Mouse (Mus musculus): ENCODE measurements around the gene Ubald1. TPM values are rescaled to one million over a fixed set of nuclear protein-coding genes. Genes with fewer than 3 reads are reported as not detected.

Ubald1 gene
- polyA plus RNA-seq (2012; rRNA removed), result 62.1 and 69.5 TPM in 2 replicates

GRCm38 (mm10) chr16:4880136-4880825 lies at the start of gene Ubald1:
Gene Ubald1 (minus strand): TSS chr16:4880315.
- peaks cover 28% of the 10 kb centered on the region for H3K4me1 ChIP-seq (ENCODE audit: control insufficient read depth, insufficient read depth, low read length)
- peak; percentile 91 for DNase-seq
- under 1% methylated on average over 48 of the region's 48 CpGs for WGBS
- H3K4me3 ChIP-seq (replicated peaks; ENCODE audit: extremely low read depth, low read depth, low read length), result peak within 1 kb of the TSS; percentile 95
- TF ChIP-seq POLR2A (IDR thresholded peaks at IDR 0.05; ENCODE audit: borderline replicate concordance, extremely low read depth, low read depth, low read length) (peak; percentile 89), CTCF (IDR thresholded peaks at IDR 0.05; ENCODE audit: insufficient read depth, low read length) (no peak)

- no peak for TF ChIP-seq POLR2A (IDR thresholded peaks at IDR 0.05; ENCODE audit: borderline replicate concordance, extremely low read depth, low read depth, low read length)
- no peak for TF ChIP-seq CTCF (IDR thresholded peaks at IDR 0.05; ENCODE audit: insufficient read depth, low read length)
- no peak for DNase-seq
- H3K4me1 ChIP-seq (ENCODE audit: control insufficient read depth, insufficient read depth, low read length), result no peaks in the 10 kb centered on the region
- WGBS, result 74% methylated on average over 2 of the region's 2 CpGs
- no peak overlapping the region for H3K4me3 ChIP-seq (replicated peaks; ENCODE audit: extremely low read depth, low read depth, low read length)
Measured at GRCm38 (mm10) chr16:4928474-4928873, 48.4 kb upstream of the Ubald1 start.

GRCm38 (mm10) chr16:4927967-4928366 lies 47.9 kb upstream of the Ubald1 start:
- DNase-seq, result no peak
- 88% methylated on average over 7 of the region's 7 CpGs for WGBS
- no peak for TF ChIP-seq CTCF (IDR thresholded peaks at IDR 0.05; ENCODE audit: insufficient read depth, low read length)
- TF ChIP-seq POLR2A (IDR thresholded peaks at IDR 0.05; ENCODE audit: borderline replicate concordance, extremely low read depth, low read depth, low read length), result no peak
- Histone ChIP-seq H3K4me1 (ENCODE audit: control insufficient read depth, insufficient read depth, low read length) (no peaks in the 10 kb centered on the region), H3K4me3 (replicated peaks; ENCODE audit: extremely low read depth, low read depth, low read length) (no peak overlapping the region)

GRCm38 (mm10) chr16:4923996-4924395 lies 43.9 kb upstream of the Ubald1 start:
- WGBS, result 92% methylated on average over 5 of the region's 5 CpGs
- no peak for DNase-seq
- TF ChIP-seq CTCF (IDR thresholded peaks at IDR 0.05; ENCODE audit: insufficient read depth, low read length) (no peak), POLR2A (IDR thresholded peaks at IDR 0.05; ENCODE audit: borderline replicate concordance, extremely low read depth, low read depth, low read length) (no peak)
- H3K4me3 ChIP-seq (replicated peaks; ENCODE audit: extremely low read depth, low read depth, low read length), result no peak overlapping the region
- H3K4me1 ChIP-seq (ENCODE audit: control insufficient read depth, insufficient read depth, low read length), result peaks cover 7% of the 10 kb centered on the region; the same call in 1 of the 2 replicates

- DNase-seq, result no peak
- WGBS, result 84% methylated on average over 6 of the region's 6 CpGs
Measured at GRCm38 (mm10) chr16:4922481-4922880, 42.4 kb upstream of the Ubald1 start.

GRCm38 (mm10) chr16:4920556-4920955 lies 40.4 kb upstream of the Ubald1 start:
- no peak overlapping the region for H3K4me3 ChIP-seq (replicated peaks; ENCODE audit: extremely low read depth, low read depth, low read length)
- 42% methylated on average over 4 of the region's 4 CpGs for WGBS
- peaks cover 7% of the 10 kb centered on the region; the same call in 1 of the 2 replicates for H3K4me1 ChIP-seq (ENCODE audit: control insufficient read depth, insufficient read depth, low read length)
- no peak for TF ChIP-seq POLR2A (IDR thresholded peaks at IDR 0.05; ENCODE audit: borderline replicate concordance, extremely low read depth, low read depth, low read length)
- TF ChIP-seq CTCF (IDR thresholded peaks at IDR 0.05; ENCODE audit: insufficient read depth, low read length), result no peak
- no peak for DNase-seq

More at GRCm38 (mm10) chr16:4922481-4922880, 42.4 kb upstream of the Ubald1 start:
- no peak for TF ChIP-seq POLR2A (IDR thresholded peaks at IDR 0.05; ENCODE audit: borderline replicate concordance, extremely low read depth, low read depth, low read length)
- TF ChIP-seq CTCF (IDR thresholded peaks at IDR 0.05; ENCODE audit: insufficient read depth, low read length), result no peak
- Histone ChIP-seq H3K4me3 (replicated peaks; ENCODE audit: extremely low read depth, low read depth, low read length) (no peak overlapping the region), H3K4me1 (ENCODE audit: control insufficient read depth, insufficient read depth, low read length) (peaks cover 7% of the 10 kb centered on the region; the same call in 1 of the 2 replicates)

GRCm38 (mm10) chr16:4916608-4917007 lies 36.5 kb upstream of the Ubald1 start:
- no peak for DNase-seq
- H3K4me3 ChIP-seq (replicated peaks; ENCODE audit: extremely low read depth, low read depth, low read length), result no peak overlapping the region
- 79% methylated on average over 2 of the region's 2 CpGs for WGBS

GRCm38 (mm10) chr16:4915931-4916330 lies 35.8 kb upstream of the Ubald1 start:
- Histone ChIP-seq H3K4me1 (ENCODE audit: control insufficient read depth, insufficient read depth, low read length) (peaks cover 18% of the 10 kb centered on the region), H3K4me3 (replicated peaks; ENCODE audit: extremely low read depth, low read depth, low read length) (no peak overlapping the region)
- DNase-seq, result no peak
- TF ChIP-seq CTCF (IDR thresholded peaks at IDR 0.05; ENCODE audit: insufficient read depth, low read length) (no peak), POLR2A (IDR thresholded peaks at IDR 0.05; ENCODE audit: borderline replicate concordance, extremely low read depth, low read depth, low read length) (no peak)
- 65% methylated on average over 3 of the region's 3 CpGs for WGBS

More at GRCm38 (mm10) chr16:4916608-4917007, 36.5 kb upstream of the Ubald1 start:
- peaks cover 20% of the 10 kb centered on the region for H3K4me1 ChIP-seq (ENCODE audit: control insufficient read depth, insufficient read depth, low read length)
- TF ChIP-seq CTCF (IDR thresholded peaks at IDR 0.05; ENCODE audit: insufficient read depth, low read length) (no peak), POLR2A (IDR thresholded peaks at IDR 0.05; ENCODE audit: borderline replicate concordance, extremely low read depth, low read depth, low read length) (no peak)

GRCm38 (mm10) chr16:4913783-4914735 lies 33.9 kb upstream of the Ubald1 start:
- WGBS, result 25% methylated on average over 12 of the region's 12 CpGs

More at GRCm38 (mm10) chr16:4913783-4914735, 33.9 kb upstream of the Ubald1 start:
- H3K4me3 ChIP-seq (replicated peaks; ENCODE audit: extremely low read depth, low read depth, low read length), result peak overlapping the region; percentile 1
- H3K4me1 ChIP-seq (ENCODE audit: control insufficient read depth, insufficient read depth, low read length), result peaks cover 13% of the 10 kb centered on the region
- DNase-seq, result peak; percentile 92
- TF ChIP-seq POLR2A (IDR thresholded peaks at IDR 0.05; ENCODE audit: borderline replicate concordance, extremely low read depth, low read depth, low read length), result no peak
- peak; percentile 87 for TF ChIP-seq CTCF (IDR thresholded peaks at IDR 0.05; ENCODE audit: insufficient read depth, low read length)
